Mouse (Mus musculus): ENCODE measurements around the gene BC067074. TPM values are rescaled to one million over a fixed set of nuclear protein-coding genes. Genes with fewer than 3 reads are reported as not detected.
A peak's percentile ranks its signal among the peaks of the same experiment; 100 is the strongest.

The BC067074 gene
- total RNA-seq, 2 experiments from 2014 or later = 0.69 to 1.4 TPM

DNA sequence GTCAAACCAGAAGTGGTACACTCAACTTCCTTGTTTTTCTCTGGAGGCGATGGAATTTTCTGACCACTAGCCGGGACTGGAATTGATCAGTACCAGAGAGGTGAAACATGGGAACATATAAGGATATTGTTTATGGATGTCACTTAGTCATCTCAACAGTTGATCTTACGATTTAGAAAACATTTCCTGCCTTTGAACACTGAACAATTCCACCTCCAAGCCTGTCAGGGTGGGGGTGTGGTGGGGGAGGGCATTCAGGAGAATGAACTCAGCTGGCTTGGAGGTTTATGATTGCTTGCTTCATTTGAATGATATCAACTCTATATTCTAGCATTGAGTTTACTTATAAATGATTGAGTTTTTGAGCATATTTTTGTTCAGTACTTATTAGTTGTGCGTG, 13.6 kb downstream of the BC067074 start:
- intact Hi-C loops (cut with DNase I) = no loop called here
- no peak for DNase-seq

DNA sequence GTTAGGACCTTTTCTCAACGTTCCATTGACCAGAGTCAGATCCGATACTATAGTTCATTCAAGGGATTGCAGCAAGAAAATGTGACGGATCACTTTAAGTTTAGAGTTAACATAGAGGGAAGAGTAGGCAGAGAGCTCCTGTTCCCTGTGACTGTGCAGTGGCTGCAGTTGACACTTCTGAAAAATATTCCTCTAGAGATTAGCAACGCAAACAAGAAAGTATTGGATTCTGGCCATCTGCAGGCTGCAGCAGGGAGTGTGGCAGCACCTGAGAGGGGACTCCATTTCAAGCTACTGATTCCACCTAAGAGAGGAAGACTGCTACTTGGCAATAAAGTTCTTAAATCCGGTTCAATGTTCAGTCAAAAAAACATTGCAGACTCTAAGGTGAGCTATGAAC, 26.6 kb downstream of the BC067074 start:
- DNase-seq = no peak
- intact Hi-C loops (cut with DNase I) = no loop called here

DNA sequence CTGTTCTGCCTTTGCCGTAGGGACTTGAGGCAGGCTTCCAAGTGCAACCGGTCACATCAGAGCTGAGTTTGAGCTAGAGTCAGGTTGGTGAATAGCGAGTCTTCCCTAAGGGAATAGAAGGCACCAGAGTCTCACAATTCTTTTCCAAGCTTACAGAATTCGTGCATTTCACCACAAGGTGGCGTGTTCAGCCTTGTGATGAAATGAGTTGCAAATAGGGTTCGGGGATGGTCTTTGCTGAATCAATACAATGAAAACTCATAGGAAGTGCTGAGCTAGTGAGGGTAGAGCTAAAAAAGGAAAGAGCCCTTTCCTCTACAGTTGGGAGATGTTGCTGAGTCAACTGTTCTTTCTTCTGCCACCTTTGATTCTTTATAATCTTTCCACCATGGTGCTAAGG, 29.0 kb downstream of the BC067074 start:
- intact Hi-C loops (cut with DNase I) = loop anchor here (1.0 to 5.0 kb wide), 2 partner anchors 50 to 296 kb away; partner anchors contain the start of gene Snx18
- no peak for DNase-seq

DNA sequence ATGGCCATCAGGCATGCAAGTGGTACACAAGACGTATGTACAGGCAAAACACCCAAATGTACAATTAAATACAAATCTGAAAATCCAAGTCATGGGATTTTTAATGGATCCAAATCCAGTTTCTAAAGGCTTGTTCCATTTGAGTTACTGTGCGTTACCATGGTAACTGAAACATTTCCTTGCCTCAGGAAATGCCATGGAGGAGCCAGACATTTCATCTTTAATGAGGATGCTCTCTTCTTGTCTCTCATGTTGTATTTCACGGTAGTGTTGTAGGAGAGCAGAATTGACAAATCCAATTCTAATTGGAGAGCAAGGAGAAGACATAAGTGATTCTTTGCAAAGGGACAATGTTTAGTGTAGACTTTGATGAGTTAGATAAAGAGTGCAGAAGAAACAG, 31.3 kb downstream of the BC067074 start:
- DNase-seq = no peak
- intact Hi-C loops (cut with DNase I) = loop anchor here (5.0 kb wide), 1 partner anchor 52 kb away; no protein-coding TSS in a partner anchor

DNA sequence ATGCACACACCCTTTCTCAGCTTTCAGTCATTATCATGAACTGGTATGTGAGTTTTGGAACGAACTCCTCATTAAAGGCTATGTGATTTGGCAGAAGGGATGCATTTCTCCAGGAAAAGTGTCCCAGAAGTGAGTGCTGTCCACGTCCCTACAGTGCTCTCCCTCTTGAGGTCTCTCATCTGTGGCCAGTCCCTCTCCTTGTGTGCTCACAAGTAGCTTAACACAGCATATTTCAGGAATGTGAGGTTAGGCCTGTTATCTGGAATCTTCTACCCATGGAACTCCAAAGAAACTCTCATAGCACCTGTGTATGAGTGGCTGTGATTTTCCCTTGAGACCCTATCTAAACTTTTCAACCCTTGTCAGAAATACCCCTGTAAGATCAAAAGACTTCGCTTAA, 32.7 kb downstream of the BC067074 start:
- intact Hi-C loops (cut with DNase I) = no loop called here
- no peak for DNase-seq

DNA sequence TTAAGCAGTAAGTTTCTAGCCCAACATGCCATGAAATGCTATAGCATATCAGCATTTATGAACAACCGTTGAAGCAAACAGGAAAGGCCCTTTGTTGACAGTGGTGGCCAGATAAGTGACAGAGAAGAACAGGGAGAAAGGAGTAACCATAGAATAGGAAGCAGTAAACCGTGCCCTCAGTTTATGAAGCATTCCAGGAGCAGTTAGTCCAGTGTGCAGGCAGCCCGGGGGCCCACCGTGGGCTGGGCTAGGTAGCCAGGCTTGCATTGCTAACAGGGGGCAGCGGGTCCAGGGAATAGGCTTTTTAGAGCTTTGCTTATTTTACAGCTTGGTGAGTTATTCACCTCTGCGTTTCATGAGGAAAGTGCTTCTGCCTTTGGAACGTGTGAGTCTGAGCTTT, 39.3 kb downstream of the BC067074 start:
- DNase-seq = no peak
- intact Hi-C loops (cut with DNase I) = no loop called here

DNA sequence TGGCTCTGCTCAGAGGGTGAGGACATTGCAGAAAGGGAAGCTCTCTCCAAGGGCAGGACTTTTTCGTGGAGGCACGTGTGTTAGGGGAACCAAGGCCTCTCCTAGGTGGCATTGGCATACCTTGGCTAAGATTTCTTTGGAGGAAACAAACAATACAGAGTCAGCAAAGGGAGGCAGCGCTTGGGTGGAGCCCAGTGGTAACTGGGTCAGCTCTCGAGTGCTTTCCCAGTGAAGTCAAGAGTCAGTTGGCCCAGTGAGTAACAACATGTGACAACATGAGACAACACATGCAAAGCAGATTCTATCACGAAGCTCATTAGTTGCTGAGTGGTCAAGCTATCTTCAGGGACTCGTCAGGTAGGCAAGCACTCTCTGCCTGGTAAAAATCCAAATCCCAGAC, 40.4 kb downstream of the BC067074 start:
- intact Hi-C loops (cut with DNase I) = no loop called here
- DNase-seq = no peak

DNA sequence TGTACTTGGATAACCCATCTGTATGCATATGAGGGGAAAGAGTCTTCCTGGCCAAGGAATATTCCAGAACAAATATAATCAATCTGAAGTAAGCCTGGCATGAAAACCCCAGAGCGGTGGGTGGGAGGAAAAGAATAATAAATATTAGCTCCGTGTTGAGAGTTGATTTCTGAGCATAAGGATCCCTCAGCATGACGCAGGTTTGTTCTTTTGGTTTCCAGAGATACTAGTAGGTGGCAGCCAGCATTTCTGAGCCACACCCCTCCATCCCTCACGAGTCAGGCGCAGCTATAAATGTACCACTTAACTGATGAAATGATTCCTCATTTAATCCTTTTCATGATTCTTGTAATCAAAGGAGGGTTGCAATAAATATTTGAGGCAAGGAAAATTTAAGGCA, 41.0 kb downstream of the BC067074 start:
- no peak for DNase-seq
- intact Hi-C loops (cut with DNase I) = no loop called here

DNA sequence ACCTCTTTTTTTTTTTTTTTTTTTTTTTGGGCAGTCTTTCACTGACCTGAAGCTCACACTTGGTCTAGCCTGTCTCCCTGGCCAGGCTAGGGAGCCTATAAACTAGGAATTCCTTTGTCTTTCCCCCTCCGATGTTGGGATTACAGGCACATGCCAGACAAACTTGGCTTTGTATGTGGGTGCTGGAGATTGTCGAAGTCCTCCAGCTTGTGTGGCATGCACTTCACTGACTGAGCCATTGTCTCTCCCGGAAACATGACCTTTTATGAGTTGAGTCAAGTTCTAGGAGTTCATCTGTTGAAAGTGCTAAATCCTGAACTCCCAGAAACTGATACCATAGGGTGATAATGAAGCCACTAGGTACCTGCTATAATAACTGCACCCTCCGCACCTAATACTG, 41.8 kb downstream of the BC067074 start:
- intact Hi-C loops (cut with DNase I) = loop anchor here (5.0 kb wide), 1 partner anchor 283 kb away; the partner anchor contains the start of gene Snx18
- DNase-seq = no peak

DNA sequence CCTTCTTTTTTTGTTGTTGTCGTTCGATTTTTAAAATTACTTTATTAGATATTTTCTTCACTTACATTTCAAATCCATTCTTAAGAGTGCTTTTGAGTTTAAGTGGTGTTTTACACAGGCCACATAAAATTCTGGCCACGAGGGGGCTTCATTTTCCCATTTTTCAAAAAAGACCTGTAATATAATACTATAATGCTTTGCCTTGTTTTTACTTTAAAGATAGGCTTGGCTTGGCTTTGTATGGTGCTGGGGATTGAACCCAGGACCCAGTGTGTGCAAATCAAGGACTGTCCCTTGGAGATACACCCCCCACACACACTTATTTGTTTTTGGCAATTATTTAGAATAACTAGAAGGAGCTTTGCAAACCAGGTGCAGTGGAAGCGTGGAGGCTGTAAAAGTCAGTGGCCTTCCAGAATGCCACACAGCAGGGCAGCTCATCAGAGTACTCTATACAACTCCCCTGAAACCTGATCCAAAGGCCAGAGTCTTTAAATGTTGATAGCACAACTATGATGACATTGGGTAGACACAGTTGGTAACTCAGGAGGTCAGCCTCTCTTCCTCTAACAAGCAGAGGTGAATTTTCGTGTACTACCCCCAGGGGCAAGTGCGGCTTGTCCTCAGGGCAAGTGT, 44.4 kb downstream of the BC067074 start:
- peak in 1 of 2 experiments; percentile 41 for DNase-seq

DNA sequence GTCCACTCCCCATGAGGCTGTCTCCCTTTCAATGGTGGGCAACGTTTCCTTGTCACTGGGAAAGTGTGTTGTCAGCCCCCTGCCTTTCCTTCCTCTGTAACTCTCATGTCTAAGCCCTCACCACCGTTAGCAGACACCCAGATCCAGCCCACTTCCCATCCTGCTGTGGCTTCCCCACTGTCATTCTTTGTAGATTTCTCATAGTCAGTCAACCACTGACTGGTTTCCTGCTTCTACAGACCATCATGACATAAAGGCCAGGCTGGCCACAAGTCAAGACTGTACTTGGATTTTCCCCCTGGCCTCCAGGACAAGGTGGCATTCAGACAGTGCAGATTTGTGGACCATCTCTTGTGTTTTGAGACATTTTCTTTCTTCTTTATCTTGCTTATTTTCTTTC, 47.7 kb downstream of the BC067074 start:
- intact Hi-C loops (cut with DNase I) = no loop called here
- no peak for DNase-seq

More for the DNA sequence above, 44.4 kb downstream of the BC067074 start:
- intact Hi-C loops (cut with DNase I) = loop anchor here (5.0 kb wide), 1 partner anchor 280 kb away; the partner anchor contains the start of gene Snx18

DNA sequence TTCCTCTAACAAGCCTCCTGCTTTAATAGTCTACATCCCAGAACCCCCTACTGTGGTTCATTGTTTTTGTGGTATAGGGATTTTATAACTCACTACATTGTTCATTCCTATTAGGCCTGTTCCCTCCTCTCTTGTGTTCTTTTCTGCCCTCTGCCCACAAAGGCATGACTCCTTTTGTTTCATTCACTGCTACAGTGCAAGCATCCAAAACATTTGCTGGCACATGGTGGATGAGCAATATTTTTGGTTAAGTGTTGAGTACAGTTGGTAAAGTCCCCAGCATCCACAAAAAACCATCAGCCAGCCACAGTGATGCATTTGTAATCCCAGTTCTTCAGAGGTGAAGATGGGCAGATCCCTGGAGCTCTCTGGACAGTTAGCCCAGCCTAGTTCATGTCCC, 48.2 kb downstream of the BC067074 start:
- intact Hi-C loops (cut with DNase I) = no loop called here
- DNase-seq = no peak

DNA sequence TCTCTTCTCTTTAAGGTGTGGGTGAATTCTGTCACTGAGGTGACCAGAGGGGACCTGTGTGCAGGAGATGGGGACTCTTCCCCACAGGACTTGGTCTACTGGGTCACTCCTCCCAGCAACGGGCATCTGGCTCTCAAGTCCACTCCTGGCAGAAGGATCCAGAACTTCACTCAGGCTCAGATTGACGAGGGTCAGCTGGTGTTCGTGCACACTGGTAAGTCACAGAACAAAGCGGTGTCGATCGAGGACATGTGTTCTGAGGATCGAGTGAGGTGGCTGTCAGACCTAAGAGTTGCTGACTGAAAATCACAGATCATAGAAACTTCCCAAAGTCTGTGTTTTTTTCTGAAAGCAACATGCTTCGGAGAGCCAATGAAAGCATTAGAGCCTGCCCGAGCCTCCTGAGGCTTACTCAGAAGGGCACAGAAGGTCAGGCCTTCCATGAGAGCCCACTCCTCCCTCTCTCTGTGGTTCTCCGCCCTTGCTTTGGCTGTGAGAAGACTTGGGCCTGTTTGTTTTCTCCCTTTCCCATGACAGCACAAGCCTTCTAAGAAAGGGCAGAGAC, 49.5 kb downstream of the BC067074 start:
- intact Hi-C loops (cut with DNase I) = no loop called here
- no peak for DNase-seq

DNA sequence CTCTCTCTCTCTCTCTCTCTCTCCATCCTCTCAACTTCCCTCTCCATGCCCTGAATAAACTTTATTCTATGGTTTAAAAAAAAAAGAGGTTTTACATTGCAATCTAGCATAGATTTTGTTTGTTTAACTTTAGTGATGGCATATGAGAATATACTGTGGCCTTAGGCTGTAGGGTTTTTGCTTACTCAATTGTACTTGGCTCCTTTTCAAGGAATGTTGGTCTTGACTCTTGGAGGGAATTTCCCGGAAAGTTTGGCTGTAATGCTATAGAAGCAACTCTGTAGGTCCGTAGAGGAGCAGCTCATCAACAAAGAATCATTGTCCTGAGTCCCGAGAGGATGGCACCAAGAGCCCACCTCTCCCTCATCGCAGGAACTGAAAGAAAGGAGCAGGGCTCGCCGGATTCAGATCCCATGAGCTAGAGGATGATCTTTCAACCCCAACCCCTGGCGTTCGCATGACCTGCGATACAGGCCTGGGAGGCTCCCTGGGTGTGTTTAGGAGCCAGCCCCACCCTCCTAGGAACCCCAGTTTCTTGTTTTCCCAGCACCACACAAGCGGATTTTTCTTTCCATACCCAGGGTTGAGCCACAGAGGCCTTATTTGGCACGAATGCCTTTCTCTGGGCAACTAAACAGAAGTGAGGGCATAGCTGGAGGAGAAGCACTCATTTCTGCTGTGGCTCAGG, 57.9 kb downstream of the BC067074 start:
- no peak for DNase-seq
- intact Hi-C loops (cut with DNase I) = no loop called here

DNA sequence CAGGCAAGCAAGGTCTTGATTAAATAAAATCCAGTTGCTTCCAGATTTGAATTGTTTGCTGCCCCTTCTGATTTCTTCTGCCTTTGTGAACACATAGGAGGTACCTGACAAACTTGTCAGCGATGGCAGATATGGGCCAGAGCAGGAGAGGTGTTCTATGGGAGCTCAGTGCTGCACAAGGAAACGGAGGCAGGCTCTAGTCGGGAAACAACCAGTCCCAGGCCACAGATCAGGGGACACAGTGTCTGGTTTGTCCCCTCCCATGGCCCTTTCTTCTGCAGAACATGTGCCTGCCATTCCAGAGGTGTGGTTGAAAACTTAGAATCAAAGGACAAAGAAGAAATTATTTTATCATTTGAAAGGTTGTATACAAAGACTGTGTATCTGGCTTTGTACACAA, 60.6 kb downstream of the BC067074 start:
- no peak for DNase-seq
- intact Hi-C loops (cut with DNase I) = no loop called here

DNA sequence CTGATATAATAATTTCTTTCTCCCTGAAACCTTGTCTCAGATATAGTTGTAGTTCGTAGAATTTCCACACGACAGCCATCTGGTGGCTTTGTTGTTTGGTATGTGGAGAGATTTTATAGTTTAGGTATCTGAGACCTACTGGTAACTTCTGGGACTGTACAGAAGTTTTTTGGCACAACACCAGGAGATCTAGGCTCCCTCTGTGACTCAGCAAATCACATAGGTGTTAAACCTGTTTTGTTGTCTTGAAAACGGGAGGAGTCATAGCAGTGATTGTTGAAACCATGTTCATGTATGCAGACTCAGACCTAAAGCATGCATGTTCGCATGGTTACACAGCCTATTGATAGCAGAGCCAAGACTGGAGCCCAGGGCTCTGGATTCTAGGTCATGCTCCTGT, 61.0 kb downstream of the BC067074 start:
- no peak for DNase-seq
- intact Hi-C loops (cut with DNase I) = no loop called here

DNA sequence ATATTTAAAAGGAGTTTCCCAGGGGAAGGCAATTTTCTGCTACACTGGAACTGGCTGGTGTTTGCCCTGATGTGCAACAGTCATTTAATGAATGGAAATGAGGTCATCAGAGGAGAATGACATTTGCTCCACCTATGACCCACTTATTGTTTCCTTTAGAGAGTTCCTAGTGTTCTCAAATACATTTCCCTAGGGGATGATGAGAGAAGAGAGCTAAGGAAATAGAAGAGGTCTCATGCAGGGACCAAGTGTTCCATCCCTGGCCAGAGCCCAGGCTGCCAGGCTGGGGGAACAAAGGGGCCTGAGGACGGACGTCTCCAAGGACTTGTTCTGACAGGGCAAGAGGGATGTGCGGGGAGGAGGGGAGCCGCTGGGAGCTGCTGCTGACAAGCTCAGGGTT, 62.1 kb downstream of the BC067074 start:
- peak; percentile 26 to 33 for DNase-seq
- intact Hi-C loops (cut with DNase I) = no loop called here

DNA sequence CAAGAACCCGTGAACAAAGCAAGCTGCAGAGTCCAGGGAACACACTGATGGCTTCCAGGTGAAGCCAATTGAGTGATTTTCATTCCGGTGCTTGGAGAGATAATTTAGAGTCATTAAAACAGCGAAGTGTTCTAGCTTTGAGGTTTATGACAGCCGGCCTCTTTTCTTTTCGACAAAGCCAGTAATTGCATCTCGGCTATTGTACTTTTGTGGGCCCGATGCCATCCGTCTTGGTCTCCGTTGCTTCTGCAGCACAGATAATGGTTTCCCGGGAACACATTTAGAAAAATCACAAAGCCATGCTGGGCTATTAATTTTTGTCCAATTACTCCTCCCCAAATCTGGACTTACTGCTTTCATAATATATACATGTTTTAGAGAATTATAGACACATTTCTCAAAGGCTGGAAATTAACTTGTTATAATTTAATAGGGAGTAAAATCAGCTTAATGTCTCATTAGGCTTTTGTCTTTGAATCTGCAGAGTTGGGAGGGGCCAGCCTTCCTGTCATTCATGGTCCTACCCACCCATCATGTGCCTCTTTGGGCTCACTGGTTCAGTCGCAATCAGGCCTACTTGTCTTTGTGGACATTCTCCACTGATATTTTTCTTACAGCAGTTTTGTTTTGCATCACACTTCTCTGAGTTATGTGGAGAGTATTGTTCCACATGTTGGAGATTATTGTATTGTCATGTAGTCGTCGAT, 64.6 kb downstream of the BC067074 start:
- intact Hi-C loops (cut with DNase I) = no loop called here
- DNase-seq = no peak

DNA sequence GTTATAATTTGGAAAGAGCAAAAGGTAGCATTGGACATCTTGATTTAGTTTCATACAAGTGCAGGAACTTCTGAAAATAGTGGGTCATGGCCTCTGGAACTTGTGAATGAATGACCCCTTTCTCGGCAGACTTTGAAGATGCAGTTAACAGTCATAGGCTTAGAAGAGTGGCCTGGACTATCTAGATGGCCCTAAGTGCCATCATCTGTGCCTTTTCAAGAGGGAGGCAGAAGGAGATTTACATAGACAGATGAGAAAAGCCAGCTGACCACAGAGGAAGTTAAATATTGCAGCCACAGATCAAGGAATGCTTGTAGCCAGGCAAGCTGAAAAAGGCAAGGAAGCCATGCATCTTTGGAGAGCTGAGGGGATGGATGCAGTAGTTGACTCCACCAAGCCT, 66.7 kb downstream of the BC067074 start:
- no peak for DNase-seq
- intact Hi-C loops (cut with DNase I) = no loop called here

DNA sequence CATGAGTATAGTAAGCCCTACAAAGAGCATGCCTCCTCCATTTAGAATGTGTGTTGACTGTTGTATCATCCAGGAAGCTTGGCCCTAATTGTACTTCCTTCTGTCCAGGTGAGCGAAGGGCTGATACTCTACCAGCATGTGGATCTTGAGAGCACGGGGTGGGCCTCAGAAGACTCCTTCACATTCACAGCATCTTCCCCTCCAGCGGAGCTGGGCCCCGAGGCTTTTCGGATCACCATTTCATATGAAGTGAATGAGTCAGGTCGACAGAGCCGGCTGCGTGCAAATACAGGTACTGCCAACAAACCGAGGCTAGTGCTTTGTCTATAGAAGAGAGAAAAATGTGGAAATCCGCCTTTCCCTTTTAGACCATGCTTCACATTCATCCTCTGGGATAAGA, 73.0 kb downstream of the BC067074 start:
- no peak for DNase-seq
- intact Hi-C loops (cut with DNase I) = no loop called here

DNA sequence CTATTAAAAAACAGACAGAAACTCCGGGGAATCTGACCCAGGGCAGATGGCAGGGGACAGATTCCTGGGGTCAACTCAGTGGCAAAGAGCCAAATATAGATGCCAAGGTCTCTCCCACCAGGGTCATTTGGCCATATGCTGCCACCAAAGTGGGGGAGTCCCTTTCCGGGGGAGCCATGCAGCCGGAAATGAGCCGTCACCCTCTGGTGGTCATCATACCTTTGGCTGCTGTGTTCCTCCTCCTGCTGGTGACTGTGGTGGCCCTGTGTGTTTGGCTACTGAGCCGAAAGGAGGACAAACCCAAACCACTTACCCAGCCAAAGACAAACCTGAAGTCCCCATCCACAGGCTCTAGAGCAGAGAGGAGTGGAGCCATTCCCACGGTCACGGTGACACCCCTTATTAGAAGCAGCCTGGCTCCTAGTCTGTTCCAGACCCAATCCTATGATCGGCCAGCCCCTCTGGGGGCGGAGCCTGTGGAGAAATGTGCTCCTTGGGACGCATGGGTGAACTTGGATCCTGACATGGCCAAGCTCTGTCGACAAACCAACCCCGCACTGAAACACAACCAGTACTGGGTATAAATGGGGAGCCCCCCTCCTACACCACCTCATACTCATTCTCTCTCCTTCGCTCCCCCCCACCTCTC, 76.1 kb downstream of the BC067074 start:
- no peak for DNase-seq
- intact Hi-C loops (cut with DNase I) = no loop called here
